Mouse (Mus musculus) MEL (cell line): ENCODE data around the gene Ezh1. TPM values are rescaled to one million over a fixed set of nuclear protein-coding genes. Genes with fewer than 3 reads are reported as not detected.

Source experiments
- DNase-seq: peaks from one replicate; pipeline ENCODE4 v3.0.0; 2011; ENCODE audit warnings: low read depth, low spot score
- H3K27ac ChIP-seq: 2 replicates; pipeline ENCODE4 v1.5.1; 2012; ENCODE audit warnings: low read depth, mild to moderate bottlenecking, control low read depth, low read length, moderate library complexity; ENCODE audit not compliant: control insufficient read depth
- H3K27me3 ChIP-seq, 2 experiments: fragments of 150-350 bp in 1 of 2; sonication (generic) in 1 of 2; 2 replicates each; pipeline ENCODE4 v1.6.1; 2012; ENCODE audit warnings: low read length in 2 of 2, mild to moderate bottlenecking in 2 of 2, improper control_type of control experiment in 1 of 2, moderate library complexity in 1 of 2; ENCODE audit not compliant: insufficient read depth in 2 of 2, control insufficient read depth in 1 of 2
- H3K36me3 ChIP-seq, 2 experiments: 2 replicates each; pipeline ENCODE4 v1.6.1; 2012 to 2014; ENCODE audit warnings: low read length in 2 of 2, improper control_type of control experiment in 1 of 2, inconsistent platforms in 1 of 2, mild to moderate bottlenecking in 1 of 2; ENCODE audit not compliant: insufficient read depth in 2 of 2, control insufficient read depth in 1 of 2
- H3K4me1 ChIP-seq, 2 experiments: fragments of 150-350 bp in 1 of 2; sonication (generic) in 1 of 2; 2 replicates each; pipeline ENCODE4 v1.6.1; 2012; ENCODE audit warnings: low read length in 2 of 2, improper control_type of control experiment in 1 of 2, mild to moderate bottlenecking in 1 of 2; ENCODE audit not compliant: insufficient read depth in 2 of 2, control insufficient read depth in 1 of 2
- H3K4me3 ChIP-seq, 2 experiments: fragments of 150-350 bp in 1 of 2; sonication (generic) in 1 of 2; 2 replicates each; pipeline ENCODE4 v1.5.1; 2012; ENCODE audit warnings: low read depth in 2 of 2, low read length in 2 of 2, mild to moderate bottlenecking in 2 of 2, moderate library complexity in 2 of 2, control low read depth in 1 of 2, improper control_type of control experiment in 1 of 2; ENCODE audit not compliant: control insufficient read depth in 1 of 2, insufficient read depth in 1 of 2
- H3K79me2 ChIP-seq: 2 replicates; pipeline ENCODE4 v1.6.1; 2012; ENCODE audit warnings: mild to moderate bottlenecking, low read length, moderate library complexity; ENCODE audit not compliant: control insufficient read depth, poor library complexity, insufficient read depth
- H3K9ac ChIP-seq: 2 replicates; pipeline ENCODE4 v1.6.1; 2012; ENCODE audit warnings: low read depth, mild to moderate bottlenecking, control low read depth, low read length, moderate library complexity; ENCODE audit not compliant: control insufficient read depth, poor library complexity, severe bottlenecking
- H3K9me3 ChIP-seq: fragments of 150-350 bp; sonication (generic); replicated peaks from 2 replicates; pipeline ENCODE4 v1.6.1; 2012; ENCODE audit warnings: mild to moderate bottlenecking, low read length, improper control_type of control experiment, moderate library complexity; ENCODE audit not compliant: insufficient read depth
- CHD1 ChIP-seq: IDR thresholded peaks from 2 replicates; pipeline ENCODE4 v1.6.1; 2012; ENCODE audit warnings: low read depth, mild to moderate bottlenecking, inconsistent platforms, low read length, improper control_type of control experiment
- CHD2 ChIP-seq: IDR thresholded peaks from 2 replicates; pipeline ENCODE4 v1.6.1; 2011; ENCODE audit warnings: low read length, improper control_type of control experiment
- ETS1 ChIP-seq: IDR thresholded peaks from 2 replicates; pipeline ENCODE4 v1.6.1; 2012; ENCODE audit warnings: low read depth, mild to moderate bottlenecking, inconsistent platforms, low read length, improper control_type of control experiment, moderate library complexity
- GABPA ChIP-seq: IDR thresholded peaks from 2 replicates; pipeline ENCODE4 v1.6.1; 2012; ENCODE audit warnings: low read depth, mild to moderate bottlenecking, inconsistent platforms, low read length, improper control_type of control experiment, moderate library complexity
- HCFC1 ChIP-seq: IDR thresholded peaks from 2 replicates; pipeline ENCODE4 v1.6.1; 2012; ENCODE audit warnings: low read depth, mild to moderate bottlenecking, inconsistent platforms, low read length, improper control_type of control experiment, moderate library complexity
- MAZ ChIP-seq: IDR thresholded peaks from 2 replicates; pipeline ENCODE4 v1.6.1; 2012; ENCODE audit warnings: low read depth, mild to moderate bottlenecking, inconsistent platforms, low read length, improper control_type of control experiment
- MXI1 ChIP-seq: IDR thresholded peaks from 2 replicates; pipeline ENCODE4 v1.6.1; 2011; ENCODE audit warnings: mild to moderate bottlenecking, low read depth, low read length, improper control_type of control experiment
- MYC ChIP-seq: IDR thresholded peaks from 2 replicates; pipeline ENCODE4 v1.6.1; 2011; ENCODE audit warnings: low read depth, mild to moderate bottlenecking, low read length, improper control_type of control experiment, moderate library complexity
- POLR2AphosphoS5 ChIP-seq: IDR thresholded peaks from 2 replicates; pipeline ENCODE4 v1.6.1; 2012; ENCODE audit warnings: low read depth, borderline replicate concordance, mild to moderate bottlenecking, inconsistent platforms, low read length, moderate library complexity, mixed read lengths
- USF1 ChIP-seq: IDR thresholded peaks from 2 replicates; pipeline ENCODE4 v1.6.1; 2014; ENCODE audit warnings: low read depth, mild to moderate bottlenecking, inconsistent platforms, low read length, improper control_type of control experiment, moderate library complexity
- USF2 ChIP-seq, 2 experiments: IDR thresholded peaks; 2 replicates each; pipeline ENCODE4 v1.6.1; 2011 to 2012; ENCODE audit warnings: improper control_type of control experiment in 2 of 2, low read length in 2 of 2, borderline replicate concordance in 1 of 2, inconsistent platforms in 1 of 2, low read depth in 1 of 2, mild to moderate bottlenecking in 1 of 2; ENCODE audit not compliant: insufficient read depth in 1 of 2
- ZKSCAN1 ChIP-seq: IDR thresholded peaks from 2 replicates; pipeline ENCODE4 v1.6.1; 2012; ENCODE audit warnings: low read depth, mild to moderate bottlenecking, inconsistent platforms, low read length, improper control_type of control experiment, moderate library complexity
- ZMIZ1 ChIP-seq: IDR thresholded peaks from 2 replicates; pipeline ENCODE4 v1.6.1; 2012; ENCODE audit warnings: low read depth, mild to moderate bottlenecking, inconsistent platforms, low read length, improper control_type of control experiment, moderate library complexity
- polyA plus RNA-seq, 2 experiments: library from polyadenylated mRNA; stranded (reverse) in 1 of 2; unstranded in 1 of 2; fragments of >175 nt in 1 of 2; fragments of >200 nt in 1 of 2; gene quantifications; 2 replicates each; pipeline versions ENCODE4 v1.2.1 to v1.2.4; 2012; ENCODE audit warnings: low replicate concordance in 2 of 2, low read depth in 1 of 2; ENCODE audit not compliant: insufficient read length in 2 of 2, insufficient read depth in 1 of 2, missing spikeins in 1 of 2
- total RNA-seq: library from RNA; depleted of rRNA; stranded (reverse); fragments of 300-350 nt; gene quantifications from 2 replicates; pipeline ENCODE4 v1.2.3, GENCODE M21; 2012

The Ezh1 gene
- total and polyA plus RNA-seq, 3 experiments = 5.0 to 8.4 TPM; not detected in 1

- DNase-seq = no peak
- H3K27ac ChIP-seq = no peak overlapping the region
- H3K36me3 ChIP-seq = no peaks in the 10 kb centered on the region
- no peak overlapping the region for H3K9ac ChIP-seq
- no peaks in the 10 kb centered on the region for H3K9me3 ChIP-seq
- no peak overlapping the region for H3K4me3 ChIP-seq
- H3K4me1 ChIP-seq = no peaks in the 10 kb centered on the region; a peak in 1 of 4 replicates
- H3K27me3 ChIP-seq = 0 out of 4 replicates have a peak, but pooled peaks cover 0 to 1% of the 10 kb centered on the region in 2 experiments
- no peaks in the 10 kb centered on the region for H3K79me2 ChIP-seq
- no peak for TF ChIP-seq HCFC1
- no peak for TF ChIP-seq USF2 (IDR thresholded peaks at IDR 0.05; ENCODE audit: borderline replicate concordance in 1 of 2, insufficient read depth in 1 of 2, low read depth in 1 of 2, low read length in 2 of 2)
- TF ChIP-seq ETS1 = no peak
- TF ChIP-seq ZKSCAN1 = no peak
- no peak for TF ChIP-seq USF1
- TF ChIP-seq MXI1 = no peak
- no peak for TF ChIP-seq MYC
- TF ChIP-seq CHD2 = no peak
- no peak for TF ChIP-seq MAZ
- no peak for TF ChIP-seq ZMIZ1
Observed at GRCm38 (mm10) chr11:101163476-101164350, 62.5 kb downstream of the Ezh1 start.

DNA sequence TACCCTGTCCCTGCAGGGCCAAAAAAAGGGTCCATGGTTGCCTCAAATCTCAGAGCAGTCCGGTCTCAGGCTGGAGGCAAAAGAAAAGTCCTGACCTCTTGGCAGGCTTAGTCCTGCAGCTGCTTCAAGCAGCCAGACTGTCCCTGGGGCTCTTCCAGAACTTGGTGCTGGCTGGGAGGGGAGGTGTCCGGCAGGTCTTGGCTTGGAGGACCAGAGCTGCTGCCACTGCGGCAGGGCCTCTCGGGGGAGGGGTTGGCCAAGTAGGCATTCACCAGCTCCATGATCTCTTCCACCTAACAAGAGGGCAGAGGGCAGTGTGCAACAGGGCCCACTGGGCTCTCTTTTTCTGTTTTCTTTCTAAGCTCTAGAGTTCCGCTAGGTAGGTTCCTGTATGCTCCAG lies 63.5 kb downstream of the Ezh1 start:
- Histone ChIP-seq H3K79me2 (no peaks in the 10 kb centered on the region), H3K9me3 (no peaks in the 10 kb centered on the region), H3K36me3 (no peaks in the 10 kb centered on the region), H3K4me1 (no peaks in the 10 kb centered on the region), H3K9ac (no peak overlapping the region), H3K4me3 (no peak overlapping the region), H3K27me3 (peaks cover 1% of the 10 kb centered on the region in 2 experiments; a peak in 1 of 4 replicates), H3K27ac (no peak overlapping the region)
- TF ChIP-seq GABPA (no peak), POLR2AphosphoS5 (no peak), CHD1 (no peak)
- no peak for DNase-seq
